Mouse (Mus musculus) C2C12 (cell line): Measurements from ENCODE around the gene Prlhr. TPM values are rescaled to one million over a fixed set of nuclear protein-coding genes. Genes with fewer than 3 reads are reported as not detected.

Experiments
- H3K27me3 ChIP-seq: one replicate; pipeline ENCODE4 v1.6.1; 2011; ENCODE audit not compliant: control insufficient read depth, insufficient read depth, insufficient read length
- H3K36me3 ChIP-seq: one replicate; pipeline ENCODE4 v1.6.1; 2011; ENCODE audit not compliant: control insufficient read depth, insufficient read depth
- H3K4me3 ChIP-seq: one replicate; pipeline ENCODE4 v1.5.1; 2011; ENCODE audit warnings: mild to moderate bottlenecking, control low read depth; ENCODE audit not compliant: poor library complexity, insufficient read depth, severe bottlenecking
- H3K79me2 ChIP-seq: one replicate; pipeline ENCODE4 v1.6.1; 2011; ENCODE audit not compliant: control insufficient read depth, insufficient read depth
- H3K79me3 ChIP-seq: one replicate; pipeline ENCODE4 v1.6.1; 2011; ENCODE audit warnings: low read depth, control low read depth
- H3ac ChIP-seq: one replicate; pipeline ENCODE3; 2011; ENCODE audit warnings: low read depth; ENCODE audit not compliant: control insufficient read depth, insufficient read length
- CEBPB ChIP-seq: IDR thresholded peaks from one replicate; pipeline ENCODE4 v1.6.1; 2011; ENCODE audit warnings: low read depth, mild to moderate bottlenecking, control low read depth, moderate library complexity
- CTCF ChIP-seq: IDR thresholded peaks from one replicate; pipeline ENCODE4 v1.5.1; 2011; ENCODE audit not compliant: control insufficient read depth, insufficient read depth, insufficient read length
- FOSL1 ChIP-seq: IDR thresholded peaks from one replicate; pipeline ENCODE4 v1.8.0; 2011; ENCODE audit warnings: mild to moderate bottlenecking, low read length; ENCODE audit not compliant: poor library complexity, insufficient read depth, severe bottlenecking
- MAX ChIP-seq: IDR thresholded peaks from one replicate; pipeline ENCODE4 v1.6.1; 2011; ENCODE audit warnings: mild to moderate bottlenecking, control low read depth
- MYOD1 ChIP-seq: IDR thresholded peaks from one replicate; pipeline ENCODE4 v1.6.1; 2011; ENCODE audit warnings: low read depth; ENCODE audit not compliant: control insufficient read depth, insufficient read length
- MYOG ChIP-seq: IDR thresholded peaks from one replicate; pipeline ENCODE4 v1.6.1; 2011; ENCODE audit not compliant: control insufficient read depth, insufficient read length; ENCODE audit errors: extremely low read depth
- USF1 ChIP-seq: IDR thresholded peaks from one replicate; pipeline ENCODE4 v1.6.1; 2011; ENCODE audit warnings: low read depth, mild to moderate bottlenecking, control low read depth, moderate library complexity
- long read RNA-seq, 2 experiments: library from polyadenylated mRNA; unstranded; transcript quantifications; one replicate each; pipeline ENCODE4 v2.0.0; 2019 to 2020
- polyA plus RNA-seq: library from polyadenylated mRNA; unstranded; fragments of >200 nt; fragmentation: generic; extraction: Trizol; gene quantifications from one replicate; pipeline ENCODE4 v1.2.1, GENCODE M21; 2012; ENCODE audit warnings: missing spikeins

Gene Prlhr
- not detected for polyA plus RNA-seq
- long read RNA-seq, experiment 1: 0 reads
- long read RNA-seq, experiment 2: 0 reads

- H3K79me3 ChIP-seq: no peaks in the 10 kb centered on the region
- TF ChIP-seq CEBPB (no peak), FOSL1 (no peak), MYOD1 (no peak), MAX (no peak)
- H3ac ChIP-seq: no peak within 1 kb of the TSS
- H3K79me2 ChIP-seq: no peaks in the 10 kb centered on the region
- H3K4me3 ChIP-seq: no peak within 1 kb of the TSS
- no peaks in the 10 kb centered on the region for H3K36me3 ChIP-seq
- H3K27me3 ChIP-seq: no peaks in the 10 kb centered on the region
Measured at GRCm38 (mm10) chr19:60468254-60468762, at the start of gene Prlhr. TSS of gene Prlhr (minus strand) at chr19:60468304.

- Histone ChIP-seq H3ac (no peak overlapping the region), H3K4me3 (no peak overlapping the region), H3K79me3 (no peaks in the 10 kb centered on the region), H3K27me3 (no peaks in the 10 kb centered on the region), H3K79me2 (no peaks in the 10 kb centered on the region), H3K36me3 (no peaks in the 10 kb centered on the region)
- TF ChIP-seq USF1: no peak
- no peak for TF ChIP-seq MAX
- TF ChIP-seq FOSL1: no peak
- no peak for TF ChIP-seq CEBPB
- no peak for TF ChIP-seq MYOG
- TF ChIP-seq MYOD1: no peak
- no peak for TF ChIP-seq CTCF
Measured at GRCm38 (mm10) chr19:60515064-60515463, 47.0 kb upstream of the Prlhr start.

DNA sequence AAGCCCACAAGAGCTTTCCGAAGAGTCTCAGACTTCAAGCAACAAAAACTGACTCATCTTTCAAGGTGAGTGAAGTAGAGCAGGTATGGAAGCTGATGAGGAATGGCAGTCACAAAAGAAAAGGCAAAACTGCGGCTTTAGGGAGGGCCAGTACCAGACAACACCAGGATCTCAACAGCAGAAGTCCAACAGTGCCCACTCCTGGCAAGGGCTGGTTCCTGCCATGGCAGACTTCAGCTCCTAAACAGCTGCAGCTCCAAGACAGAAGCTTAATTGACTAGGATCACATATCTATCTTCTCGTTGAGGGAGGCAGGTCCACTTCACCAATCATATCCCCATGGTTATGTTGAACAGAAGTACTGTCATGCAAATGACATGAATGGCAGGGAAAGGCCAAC is 45.3 kb upstream of the Prlhr start:
- Histone ChIP-seq H3K4me3 (no peak overlapping the region), H3K36me3 (no peaks in the 10 kb centered on the region), H3K79me3 (no peaks in the 10 kb centered on the region), H3ac (no peak overlapping the region), H3K79me2 (no peaks in the 10 kb centered on the region), H3K27me3 (no peaks in the 10 kb centered on the region)
- no peak for TF ChIP-seq MYOD1
- TF ChIP-seq MYOG: no peak

DNA sequence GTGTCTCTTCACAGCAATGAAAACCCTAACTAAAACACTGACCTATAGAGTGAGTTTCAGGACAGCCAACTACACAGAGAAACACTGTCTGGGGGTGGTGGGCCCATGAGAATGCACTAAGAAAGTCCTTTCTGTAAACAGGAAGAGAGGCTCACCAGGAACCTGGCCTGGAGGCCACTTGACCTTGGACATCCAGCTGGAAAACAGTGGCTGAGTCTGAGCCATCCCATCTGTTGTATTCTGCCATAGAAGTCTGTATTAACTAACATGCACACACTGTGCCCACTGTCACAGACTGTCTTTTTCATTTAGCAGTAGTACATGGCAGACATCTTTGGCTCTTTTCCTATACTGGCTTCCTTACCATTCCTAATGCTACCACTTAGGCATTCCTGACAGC is 32.1 kb upstream of the Prlhr start:
- Histone ChIP-seq H3ac (no peak overlapping the region), H3K79me3 (no peaks in the 10 kb centered on the region), H3K36me3 (no peaks in the 10 kb centered on the region), H3K79me2 (no peaks in the 10 kb centered on the region), H3K27me3 (no peaks in the 10 kb centered on the region), H3K4me3 (no peak overlapping the region)
- TF ChIP-seq FOSL1: no peak
- TF ChIP-seq MAX: no peak
- no peak for TF ChIP-seq CEBPB
- no peak for TF ChIP-seq CTCF
- TF ChIP-seq MYOD1: no peak
- no peak for TF ChIP-seq USF1
- TF ChIP-seq MYOG: no peak

DNA sequence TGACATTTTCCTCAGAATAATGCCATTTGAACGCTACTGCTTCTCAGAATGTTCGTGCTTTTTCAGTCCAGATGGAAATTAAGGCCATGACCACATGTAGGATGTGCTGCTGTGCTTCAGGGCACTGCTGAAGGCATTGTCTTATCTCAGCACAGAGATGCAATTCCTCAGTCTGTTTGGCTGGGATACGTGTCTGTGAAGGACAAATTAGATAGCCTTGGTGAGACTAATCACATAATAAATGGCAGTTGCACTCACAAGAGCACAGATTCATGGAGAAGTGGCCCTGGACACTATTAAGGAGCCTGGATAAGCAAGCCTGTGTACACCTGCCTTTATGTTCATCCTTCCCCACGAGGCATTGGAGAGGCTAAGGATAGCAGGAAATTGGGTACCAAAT is 29.1 kb upstream of the Prlhr start:
- Histone ChIP-seq H3K79me2 (no peaks in the 10 kb centered on the region), H3K79me3 (no peaks in the 10 kb centered on the region), H3K27me3 (no peaks in the 10 kb centered on the region), H3K4me3 (no peak overlapping the region), H3ac (no peak overlapping the region), H3K36me3 (no peaks in the 10 kb centered on the region)
- no peak for TF ChIP-seq USF1
- no peak for TF ChIP-seq FOSL1
- no peak for TF ChIP-seq MYOG
- TF ChIP-seq CEBPB: no peak
- TF ChIP-seq MYOD1: no peak
- no peak for TF ChIP-seq MAX
- no peak for TF ChIP-seq CTCF

GRCm38 (mm10) chr19:60495772-60496171 is 27.7 kb upstream of the Prlhr start:
- no peak overlapping the region for H3ac ChIP-seq
- H3K4me3 ChIP-seq: no peak overlapping the region
- H3K79me2 ChIP-seq: no peaks in the 10 kb centered on the region
- no peaks in the 10 kb centered on the region for H3K79me3 ChIP-seq
- no peaks in the 10 kb centered on the region for H3K27me3 ChIP-seq
- TF ChIP-seq MYOG: no peak
- peak; percentile 70 for TF ChIP-seq USF1
- TF ChIP-seq CEBPB: no peak
- TF ChIP-seq MYOD1: no peak
- no peak for TF ChIP-seq MAX
- no peak for TF ChIP-seq CTCF
- TF ChIP-seq FOSL1: peak; percentile 95
- H3K36me3 ChIP-seq: no peaks in the 10 kb centered on the region
